Mouse (Mus musculus) stomach, embryonic 15.5 days (tissue): ENCODE results near the gene Smim4. TPM values are rescaled to one million over a fixed set of nuclear protein-coding genes. Genes with fewer than 3 reads are reported as not detected.
A peak's percentile ranks its signal among the peaks of the same experiment; 100 is the strongest.

Experiments
- ATAC-seq: fragments of 200-750 bp; cut with Nextera tagmentation; 2 replicates; pipeline ENCODE4 v1.8.0; 2017; ENCODE audit warnings: low read depth, moderate number of reproducible peaks, moderate TSS enrichment; ENCODE audit not compliant: insufficient read depth, low FRiP score
- H3K27ac ChIP-seq: fragments of 300-500 bp; sonication (generic); 2 replicates; pipeline ENCODE4 v1.5.1; 2015; ENCODE audit warnings: mild to moderate bottlenecking, inconsistent platforms
- H3K27me3 ChIP-seq: fragments of 300-500 bp; sonication (generic); replicated peaks from 2 replicates; pipeline ENCODE4 v1.6.1; 2015; ENCODE audit warnings: inconsistent platforms
- H3K36me3 ChIP-seq: fragments of 300-500 bp; sonication (generic); 2 replicates; pipeline ENCODE4 v1.6.1; 2015; ENCODE audit warnings: inconsistent platforms
- H3K4me1 ChIP-seq: fragments of 300-500 bp; sonication (generic); 2 replicates; pipeline ENCODE4 v1.6.1; 2015; ENCODE audit warnings: inconsistent platforms
- H3K4me2 ChIP-seq: fragments of 300-500 bp; sonication (generic); 2 replicates; pipeline ENCODE4 v1.6.1; 2015; ENCODE audit warnings: mild to moderate bottlenecking, inconsistent platforms
- H3K4me3 ChIP-seq: fragments of 300-500 bp; sonication (generic); replicated peaks from 2 replicates; pipeline ENCODE4 v1.5.1; 2015; ENCODE audit warnings: inconsistent platforms
- H3K9ac ChIP-seq: fragments of 300-500 bp; sonication (generic); 2 replicates; pipeline ENCODE4 v1.6.1; 2015; ENCODE audit warnings: inconsistent platforms
- H3K9me3 ChIP-seq: fragments of 300-500 bp; sonication (generic); 2 replicates; pipeline ENCODE4 v1.6.1; 2016; ENCODE audit warnings: inconsistent platforms
- WGBS: fragments of 180-500 bp; shearing (Covaris S2); methylation state at CpG from one replicate; pipeline ENCODE4 v1.1.7; 2015; 5-methylcytosine and 5-hydroxymethylcytosine counted together
- polyA plus RNA-seq: library from polyadenylated mRNA; unstranded; fragments of >200 nt; fragmentation: Nextera tagmentation; extraction: Ambion mirVana; gene quantifications from 2 replicates; pipeline ENCODE4 v1.2.1, GENCODE M21; 2015

Gene Smim4
- polyA plus RNA-seq, 1 experiment from 2014 or later = 77.2 TPM

GRCm38 (mm10) chr14:31137791-31138190 is 9.0 kb upstream of the Smim4 start:
- no peak overlapping the region for H3K9ac ChIP-seq
- no peak overlapping the region for H3K4me3 ChIP-seq
- no peaks in the 10 kb centered on the region for H3K9me3 ChIP-seq
- no peak for ATAC-seq
- peaks cover 72% of the 10 kb centered on the region for H3K36me3 ChIP-seq
- H3K27ac ChIP-seq = no peak overlapping the region
- WGBS = 64% methylated on average over 11 of the region's 11 CpGs
- peaks cover 21% of the 10 kb centered on the region for H3K4me1 ChIP-seq
- H3K4me2 ChIP-seq = no peak overlapping the region
- H3K27me3 ChIP-seq = no peaks in the 10 kb centered on the region

GRCm38 (mm10) chr14:31137281-31137595 is 8.5 kb upstream of the Smim4 start:
- no peaks in the 10 kb centered on the region for H3K9me3 ChIP-seq
- no peak overlapping the region for H3K4me2 ChIP-seq
- peaks cover 27% of the 10 kb centered on the region for H3K4me1 ChIP-seq
- no peak overlapping the region for H3K27ac ChIP-seq
- H3K36me3 ChIP-seq = peaks cover 70% of the 10 kb centered on the region
- ATAC-seq = no peak
- no peak overlapping the region for H3K9ac ChIP-seq
- H3K4me3 ChIP-seq = no peak overlapping the region
- 76% methylated on average over 10 of the region's 10 CpGs for WGBS
- no peaks in the 10 kb centered on the region for H3K27me3 ChIP-seq

GRCm38 (mm10) chr14:31136411-31137280 is 7.9 kb upstream of the Smim4 start:
- Histone ChIP-seq H3K36me3 (peaks cover 64% of the 10 kb centered on the region), H3K27me3 (no peaks in the 10 kb centered on the region), H3K27ac (no peak overlapping the region), H3K9me3 (no peaks in the 10 kb centered on the region), H3K4me1 (peaks cover 32% of the 10 kb centered on the region), H3K4me2 (no peak overlapping the region), H3K9ac (no peak overlapping the region), H3K4me3 (no peak overlapping the region)
- no peak for ATAC-seq
- 86% methylated on average over 26 of the region's 26 CpGs for WGBS

GRCm38 (mm10) chr14:31135495-31136410 is 7.0 kb upstream of the Smim4 start:
- ATAC-seq = no peak
- no peak overlapping the region for H3K9ac ChIP-seq
- H3K27me3 ChIP-seq = no peaks in the 10 kb centered on the region
- no peak overlapping the region for H3K4me3 ChIP-seq
- H3K9me3 ChIP-seq = no peaks in the 10 kb centered on the region
- no peak overlapping the region for H3K4me2 ChIP-seq
- peaks cover 57% of the 10 kb centered on the region for H3K36me3 ChIP-seq
- no peak overlapping the region for H3K27ac ChIP-seq
- WGBS = 92% methylated on average over 34 of the region's 34 CpGs
- H3K4me1 ChIP-seq = peaks cover 32% of the 10 kb centered on the region

- Histone ChIP-seq H3K4me3 (no peak overlapping the region), H3K9me3 (no peaks in the 10 kb centered on the region), H3K27ac (peak overlapping the region; percentile 89), H3K36me3 (peaks cover 47% of the 10 kb centered on the region), H3K9ac (no peak overlapping the region), H3K4me1 (peaks cover 43% of the 10 kb centered on the region), H3K4me2 (peak overlapping the region; percentile 75), H3K27me3 (no peaks in the 10 kb centered on the region)
- 82% methylated on average over 25 of the region's 25 CpGs for WGBS
- ATAC-seq = no peak
Observed at GRCm38 (mm10) chr14:31134015-31135000, 5.6 kb upstream of the Smim4 start.

GRCm38 (mm10) chr14:31133023-31133665 is 4.4 kb upstream of the Smim4 start:
- 36% methylated on average over 11 of the region's 11 CpGs for WGBS
- Histone ChIP-seq H3K27ac (peak overlapping the region; percentile 89), H3K9ac (no peak overlapping the region), H3K27me3 (no peaks in the 10 kb centered on the region), H3K4me2 (peak overlapping the region; percentile 75), H3K4me3 (peak overlapping the region; percentile 91; the same call in 1 of the 2 replicates), H3K9me3 (no peaks in the 10 kb centered on the region), H3K4me1 (peaks cover 43% of the 10 kb centered on the region), H3K36me3 (peaks cover 36% of the 10 kb centered on the region)
- ATAC-seq = peak; percentile 62

GRCm38 (mm10) chr14:31132491-31132975 is 3.8 kb upstream of the Smim4 start:
- no peaks in the 10 kb centered on the region for H3K27me3 ChIP-seq
- no peaks in the 10 kb centered on the region for H3K9me3 ChIP-seq
- no peak overlapping the region; the same call in 1 of the 2 replicates for H3K9ac ChIP-seq
- H3K4me3 ChIP-seq = peak overlapping the region; percentile 91
- 75% methylated on average over 7 of the region's 7 CpGs for WGBS
- no peak for ATAC-seq
- H3K4me1 ChIP-seq = peaks cover 43% of the 10 kb centered on the region
- peak overlapping the region; percentile 75 for H3K4me2 ChIP-seq
- peaks cover 33% of the 10 kb centered on the region for H3K36me3 ChIP-seq
- peak overlapping the region; percentile 89 for H3K27ac ChIP-seq

GRCm38 (mm10) chr14:31132031-31132430 is 3.3 kb upstream of the Smim4 start:
- peak overlapping the region; percentile 94 for H3K9ac ChIP-seq
- H3K27ac ChIP-seq = peak overlapping the region; percentile 89
- ATAC-seq = no peak

GRCm38 (mm10) chr14:31131272-31131821 is 2.6 kb upstream of the Smim4 start:
- ATAC-seq = no peak
- Histone ChIP-seq H3K36me3 (peaks cover 21% of the 10 kb centered on the region), H3K9ac (peak overlapping the region; percentile 94), H3K27me3 (no peaks in the 10 kb centered on the region), H3K27ac (peak overlapping the region; percentile 89), H3K4me1 (peaks cover 48% of the 10 kb centered on the region), H3K4me3 (peak overlapping the region; percentile 91), H3K4me2 (peak overlapping the region; percentile 75), H3K9me3 (no peaks in the 10 kb centered on the region)
- WGBS = under 1% methylated on average over 43 of the region's 43 CpGs

More at GRCm38 (mm10) chr14:31132031-31132430, 3.3 kb upstream of the Smim4 start:
- peak overlapping the region; percentile 91 for H3K4me3 ChIP-seq
- peak overlapping the region; percentile 75 for H3K4me2 ChIP-seq
- H3K27me3 ChIP-seq = no peaks in the 10 kb centered on the region
- 7% methylated on average over 6 of the region's 6 CpGs for WGBS
- H3K9me3 ChIP-seq = no peaks in the 10 kb centered on the region
- H3K4me1 ChIP-seq = peaks cover 47% of the 10 kb centered on the region
- H3K36me3 ChIP-seq = peaks cover 28% of the 10 kb centered on the region
